Mouse (Mus musculus): ENCODE results near the gene B4galt2. TPM values are rescaled to one million over a fixed set of nuclear protein-coding genes. Genes with fewer than 3 reads are reported as not detected.

Gene B4galt2
- polyA plus RNA-seq, 1 experiment from 2014 or later, result 31.7 TPM

GRCm38 (mm10) chr4:117828572-117829145, 54.6 kb downstream of the B4galt2 start:
- 70% methylated on average over 8 of the region's 8 CpGs for WGBS
- Histone ChIP-seq H3K27me3 (ENCODE audit: insufficient read depth, poor library complexity, severe bottlenecking) (peaks cover 29% of the 10 kb centered on the region), H3K36me3 (no peaks in the 10 kb centered on the region), H3K9me3 (no peaks in the 10 kb centered on the region), H3K4me3 (no peak overlapping the region), H3K4me1 (replicated peaks) (peaks cover 8% of the 10 kb centered on the region), H3K27ac (no peak overlapping the region)
- DNase-seq (ENCODE audit: low spot score), result no peak

Other genes starting within 250 kb of the B4galt2 start
- gene Dmap1, start 201.2 kb downstream of the B4galt2 start, polyA plus RNA-seq (2016; fragmentation: Nextera tagmentation; extraction: Ambion mirVana), result 69.2 and 72.5 TPM in 2 replicates
- gene Gm12845, start 159.1 kb downstream of the B4galt2 start, polyA plus RNA-seq (2016; fragmentation: Nextera tagmentation; extraction: Ambion mirVana), result not detected in 2 replicates
- not detected in 2 replicates for gene Klf17, start 117.8 kb downstream of the B4galt2 start, polyA plus RNA-seq (2016; fragmentation: Nextera tagmentation; extraction: Ambion mirVana)
- 7.2 and 7.3 TPM in 2 replicates for gene Slc6a9, start 49.0 kb downstream of the B4galt2 start, polyA plus RNA-seq (2016; fragmentation: Nextera tagmentation; extraction: Ambion mirVana)
- 2.0 and 2.4 TPM in 2 replicates for gene Ccdc24, start 10.9 kb downstream of the B4galt2 start, polyA plus RNA-seq (2016; fragmentation: Nextera tagmentation; extraction: Ambion mirVana)
- gene Atp6v0b, start 3.8 kb upstream of the B4galt2 start, polyA plus RNA-seq (2016; fragmentation: Nextera tagmentation; extraction: Ambion mirVana), result 208 and 263 TPM in 2 replicates
- gene Dph2, start 8.5 kb upstream of the B4galt2 start, polyA plus RNA-seq (2016; fragmentation: Nextera tagmentation; extraction: Ambion mirVana), result 27.1 and 27.5 TPM in 2 replicates
- 71.1 and 79.5 TPM in 2 replicates for gene Ipo13, start 31.5 kb upstream of the B4galt2 start, polyA plus RNA-seq (2016; fragmentation: Nextera tagmentation; extraction: Ambion mirVana)
- gene Artn, start 46.3 kb upstream of the B4galt2 start, polyA plus RNA-seq (2016; fragmentation: Nextera tagmentation; extraction: Ambion mirVana), result 1.4 and 1.8 TPM in 2 replicates

Measured in hindbrain, embryonic 10.5 days (tissue).